Mouse (Mus musculus): ENCODE measurements around the gene Glis1. TPM values are rescaled to one million over a fixed set of nuclear protein-coding genes. Genes with fewer than 3 reads are reported as not detected.

Glis1 gene
- polyA plus RNA-seq, 1 experiment from 2014 or later = 0.31 TPM

GRCm38 (mm10) chr4:107673638-107674321, 239.4 kb downstream of the Glis1 start:
- ATAC-seq (ENCODE audit: insufficient number of reproducible peaks, insufficient read depth, low FRiP score, low read depth) = peak; percentile 60; the same call in 1 of the 2 replicates
- Histone ChIP-seq H3K27ac (replicated peaks in 1 of 2; ENCODE audit: control insufficient read depth in 1 of 2, insufficient read depth in 1 of 2, low read depth in 2 of 2, low read length in 2 of 2) (no peak overlapping the region), H3K4me2 (ENCODE audit: low read length) (peak overlapping the region; percentile 9; the same call in 1 of the 2 replicates), H3K9ac (ENCODE audit: low read length) (no peak overlapping the region), H3K9me3 (ENCODE audit: control insufficient read depth, low read length) (no peaks in the 10 kb centered on the region), H3K4me1 (ENCODE audit: control insufficient read depth in 2 of 2, insufficient read depth in 2 of 2, low read length in 2 of 2) (0 out of 4 replicates have a peak, but pooled peaks cover 0 to 2% of the 10 kb centered on the region in 2 experiments), H3K27me3 (ENCODE audit: control insufficient read depth, insufficient read depth, low read length) (peaks cover 32% of the 10 kb centered on the region), H3K4me3 (ENCODE audit: control insufficient read depth in 1 of 2, insufficient read depth in 1 of 2, low read depth in 1 of 2, low read length in 2 of 2) (no peak overlapping the region), H3K36me3 (ENCODE audit: control insufficient read depth, insufficient read depth, low read length) (no peaks in the 10 kb centered on the region)
- 23% methylated on average over 23 of the region's 23 CpGs for WGBS

DNA sequence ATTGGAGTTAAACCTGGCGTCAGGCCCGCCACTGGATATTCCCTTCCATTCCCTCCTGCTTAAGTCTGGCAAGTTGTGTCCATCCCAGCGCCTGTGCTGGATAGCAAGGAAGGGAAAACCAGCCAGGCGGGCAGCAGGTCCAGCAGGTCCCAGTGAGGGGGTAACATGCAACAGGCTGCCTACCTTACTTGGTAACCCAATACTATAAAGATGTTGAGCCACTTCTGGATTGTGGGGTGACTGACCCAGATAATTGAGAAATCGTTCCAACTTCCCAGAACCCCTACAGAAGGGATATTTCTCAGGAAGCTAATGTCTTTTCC, 239.9 kb downstream of the Glis1 start:
- H3K9me3 ChIP-seq (ENCODE audit: control insufficient read depth, low read length) = no peaks in the 10 kb centered on the region
- H3K27ac ChIP-seq (replicated peaks in 1 of 2; ENCODE audit: control insufficient read depth in 1 of 2, insufficient read depth in 1 of 2, low read depth in 2 of 2, low read length in 2 of 2) = no peak overlapping the region
- WGBS = 33% methylated on average over 5 of the region's 5 CpGs
- H3K27me3 ChIP-seq (ENCODE audit: control insufficient read depth, insufficient read depth, low read length) = peaks cover 32% of the 10 kb centered on the region
- no peak for ATAC-seq (ENCODE audit: insufficient number of reproducible peaks, insufficient read depth, low FRiP score, low read depth)
- H3K4me2 ChIP-seq (ENCODE audit: low read length) = peak overlapping the region; percentile 9; the same call in 1 of the 2 replicates
- no peak overlapping the region for H3K4me3 ChIP-seq (ENCODE audit: control insufficient read depth in 1 of 2, insufficient read depth in 1 of 2, low read depth in 1 of 2, low read length in 2 of 2)
- H3K9ac ChIP-seq (ENCODE audit: low read length) = no peak overlapping the region
- no peaks in the 10 kb centered on the region for H3K36me3 ChIP-seq (ENCODE audit: control insufficient read depth, insufficient read depth, low read length)
- H3K4me1 ChIP-seq (ENCODE audit: control insufficient read depth in 2 of 2, insufficient read depth in 2 of 2, low read length in 2 of 2) = 0 out of 4 replicates have a peak, but pooled peaks cover 0 to 2% of the 10 kb centered on the region in 2 experiments

GRCm38 (mm10) chr4:107675645-107676044, 241.3 kb downstream of the Glis1 start:
- no peak for ATAC-seq (ENCODE audit: insufficient number of reproducible peaks, insufficient read depth, low FRiP score, low read depth)
- no peaks in the 10 kb centered on the region for H3K36me3 ChIP-seq (ENCODE audit: control insufficient read depth, insufficient read depth, low read length)
- H3K27me3 ChIP-seq (ENCODE audit: control insufficient read depth, insufficient read depth, low read length) = peaks cover 32% of the 10 kb centered on the region
- H3K9ac ChIP-seq (ENCODE audit: low read length) = no peak overlapping the region
- H3K4me3 ChIP-seq (ENCODE audit: control insufficient read depth in 1 of 2, insufficient read depth in 1 of 2, low read depth in 1 of 2, low read length in 2 of 2) = no peak overlapping the region
- no peak overlapping the region for H3K4me2 ChIP-seq (ENCODE audit: low read length)
- no peaks in the 10 kb centered on the region for H3K9me3 ChIP-seq (ENCODE audit: control insufficient read depth, low read length)
- H3K4me1 ChIP-seq (ENCODE audit: control insufficient read depth in 2 of 2, insufficient read depth in 2 of 2, low read length in 2 of 2) = peaks cover 0 to 8% of the 10 kb centered on the region in 2 experiments; a peak in 2 of 4 replicates
- no peak overlapping the region for H3K27ac ChIP-seq (replicated peaks in 1 of 2; ENCODE audit: control insufficient read depth in 1 of 2, insufficient read depth in 1 of 2, low read depth in 2 of 2, low read length in 2 of 2)
- WGBS = 64% methylated on average over 10 of the region's 10 CpGs

- H3K4me3 ChIP-seq (ENCODE audit: control insufficient read depth in 1 of 2, insufficient read depth in 1 of 2, low read depth in 1 of 2, low read length in 2 of 2) = no peak overlapping the region
- no peak overlapping the region for H3K4me2 ChIP-seq (ENCODE audit: low read length)
- WGBS = 34% methylated on average over 15 of the region's 15 CpGs
Measured at GRCm38 (mm10) chr4:107680311-107681098, 246.1 kb downstream of the Glis1 start.

DNA sequence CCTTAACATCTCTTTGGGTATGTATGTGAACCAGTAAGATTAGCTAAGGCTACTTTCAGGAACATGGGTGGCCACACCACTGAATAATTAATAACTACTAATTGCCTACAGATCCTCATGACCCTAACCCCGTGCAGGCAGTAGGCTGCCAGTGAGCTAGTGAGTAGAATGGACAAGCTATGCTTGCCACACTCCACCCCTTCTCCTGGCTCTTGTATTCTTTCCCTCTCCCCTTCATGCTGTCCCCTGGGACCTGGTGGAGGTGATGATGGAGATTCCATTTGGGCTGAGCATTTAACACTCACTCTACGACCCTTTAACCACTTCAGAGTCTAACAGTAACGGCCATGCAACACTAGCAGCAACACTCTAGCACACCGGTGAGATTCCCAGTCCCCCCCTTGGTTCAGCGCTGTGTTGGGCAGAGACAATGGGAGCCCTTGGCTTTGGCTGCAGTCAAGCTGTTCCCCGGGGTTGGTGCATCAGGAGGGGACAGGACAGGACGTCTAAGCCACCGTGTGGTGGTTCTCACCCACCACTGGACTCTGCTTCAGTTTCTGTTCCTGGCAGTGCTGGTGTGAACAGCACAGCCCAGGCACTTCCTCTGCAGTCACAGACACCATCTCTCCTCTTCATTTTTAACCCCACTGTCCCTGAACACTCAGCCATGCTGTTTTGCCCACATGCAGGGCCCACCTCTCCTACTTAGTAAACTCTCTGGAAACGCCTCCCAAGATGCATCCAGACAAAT, 246.9 kb downstream of the Glis1 start:
- H3K4me2 ChIP-seq (ENCODE audit: low read length) = no peak overlapping the region
- no peak for ATAC-seq (ENCODE audit: insufficient number of reproducible peaks, insufficient read depth, low FRiP score, low read depth)
- no peak overlapping the region for H3K9ac ChIP-seq (ENCODE audit: low read length)
- H3K36me3 ChIP-seq (ENCODE audit: control insufficient read depth, insufficient read depth, low read length) = no peaks in the 10 kb centered on the region
- H3K9me3 ChIP-seq (ENCODE audit: control insufficient read depth, low read length) = no peaks in the 10 kb centered on the region
- peaks cover 0 to 7% of the 10 kb centered on the region in 2 experiments; a peak in 2 of 4 replicates for H3K4me1 ChIP-seq (ENCODE audit: control insufficient read depth in 2 of 2, insufficient read depth in 2 of 2, low read length in 2 of 2)
- no peak overlapping the region for H3K27ac ChIP-seq (replicated peaks in 1 of 2; ENCODE audit: control insufficient read depth in 1 of 2, insufficient read depth in 1 of 2, low read depth in 2 of 2, low read length in 2 of 2)
- WGBS = 44% methylated on average over 9 of the region's 9 CpGs
- no peak overlapping the region for H3K4me3 ChIP-seq (ENCODE audit: control insufficient read depth in 1 of 2, insufficient read depth in 1 of 2, low read depth in 1 of 2, low read length in 2 of 2)
- peaks cover 12% of the 10 kb centered on the region; the same call in 1 of the 2 replicates for H3K27me3 ChIP-seq (ENCODE audit: control insufficient read depth, insufficient read depth, low read length)

More at GRCm38 (mm10) chr4:107680311-107681098, 246.1 kb downstream of the Glis1 start:
- Histone ChIP-seq H3K9me3 (ENCODE audit: control insufficient read depth, low read length) (no peaks in the 10 kb centered on the region), H3K4me1 (ENCODE audit: control insufficient read depth in 2 of 2, insufficient read depth in 2 of 2, low read length in 2 of 2) (peaks cover 0 to 7% of the 10 kb centered on the region in 2 experiments; a peak in 2 of 4 replicates), H3K27ac (replicated peaks in 1 of 2; ENCODE audit: control insufficient read depth in 1 of 2, insufficient read depth in 1 of 2, low read depth in 2 of 2, low read length in 2 of 2) (no peak overlapping the region), H3K9ac (ENCODE audit: low read length) (no peak overlapping the region), H3K27me3 (ENCODE audit: control insufficient read depth, insufficient read depth, low read length) (peaks cover 14% of the 10 kb centered on the region), H3K36me3 (ENCODE audit: control insufficient read depth, insufficient read depth, low read length) (no peaks in the 10 kb centered on the region)
- ATAC-seq (ENCODE audit: insufficient number of reproducible peaks, insufficient read depth, low FRiP score, low read depth) = no peak

GRCm38 (mm10) chr4:107683006-107683756, 248.8 kb downstream of the Glis1 start:
- H3K9me3 ChIP-seq (ENCODE audit: control insufficient read depth, low read length) = no peaks in the 10 kb centered on the region
- H3K27ac ChIP-seq (replicated peaks in 1 of 2; ENCODE audit: control insufficient read depth in 1 of 2, insufficient read depth in 1 of 2, low read depth in 2 of 2, low read length in 2 of 2) = no peak overlapping the region
- 82% methylated on average over 37 of the region's 37 CpGs for WGBS
- ATAC-seq (ENCODE audit: insufficient number of reproducible peaks, insufficient read depth, low FRiP score, low read depth) = no peak
- H3K4me2 ChIP-seq (ENCODE audit: low read length) = no peak overlapping the region
- H3K27me3 ChIP-seq (ENCODE audit: control insufficient read depth, insufficient read depth, low read length) = peaks cover 12% of the 10 kb centered on the region; the same call in 1 of the 2 replicates
- H3K4me3 ChIP-seq (ENCODE audit: control insufficient read depth in 1 of 2, insufficient read depth in 1 of 2, low read depth in 1 of 2, low read length in 2 of 2) = no peak overlapping the region
- H3K4me1 ChIP-seq (ENCODE audit: control insufficient read depth in 2 of 2, insufficient read depth in 2 of 2, low read length in 2 of 2) = peaks cover 7 to 10% of the 10 kb centered on the region in 2 experiments
- no peaks in the 10 kb centered on the region for H3K36me3 ChIP-seq (ENCODE audit: control insufficient read depth, insufficient read depth, low read length)
- H3K9ac ChIP-seq (ENCODE audit: low read length) = no peak overlapping the region

- H3K27ac ChIP-seq (replicated peaks in 1 of 2; ENCODE audit: control insufficient read depth in 1 of 2, insufficient read depth in 1 of 2, low read depth in 2 of 2, low read length in 2 of 2) = no peak within 1 kb of the TSS
- 85% methylated on average over 14 of the region's 14 CpGs for WGBS
- no peaks in the 10 kb centered on the region for H3K36me3 ChIP-seq (ENCODE audit: control insufficient read depth, insufficient read depth, low read length)
- H3K9ac ChIP-seq (ENCODE audit: low read length) = no peak within 1 kb of the TSS
- H3K4me3 ChIP-seq (ENCODE audit: control insufficient read depth in 1 of 2, insufficient read depth in 1 of 2, low read depth in 1 of 2, low read length in 2 of 2) = no peak within 1 kb of the TSS
- H3K4me1 ChIP-seq (ENCODE audit: control insufficient read depth in 2 of 2, insufficient read depth in 2 of 2, low read length in 2 of 2) = peaks cover 7 to 13% of the 10 kb centered on the region in 2 experiments
- peaks cover 12% of the 10 kb centered on the region; the same call in 1 of the 2 replicates for H3K27me3 ChIP-seq (ENCODE audit: control insufficient read depth, insufficient read depth, low read length)
- H3K9me3 ChIP-seq (ENCODE audit: control insufficient read depth, low read length) = no peaks in the 10 kb centered on the region
- no peak within 1 kb of the TSS for H3K4me2 ChIP-seq (ENCODE audit: low read length)
- no peak for ATAC-seq (ENCODE audit: insufficient number of reproducible peaks, insufficient read depth, low FRiP score, low read depth)
Measured at GRCm38 (mm10) chr4:107684130-107684529, 249.7 kb downstream of the Glis1 start, which contains the start of gene Dmrtb1. Dmrtb1 (minus strand) TSS chr4:107684230.

Measured in heart, embryonic 14.5 days (tissue).